Mouse (Mus musculus): Measurements from ENCODE around the gene Coq6.
"Not testable (repeated sequence)": the region's sequence is repeated elsewhere in the genome, so short reads cannot be mapped to it uniquely, and the experiment has no call there.

The Coq6 gene

DNA sequence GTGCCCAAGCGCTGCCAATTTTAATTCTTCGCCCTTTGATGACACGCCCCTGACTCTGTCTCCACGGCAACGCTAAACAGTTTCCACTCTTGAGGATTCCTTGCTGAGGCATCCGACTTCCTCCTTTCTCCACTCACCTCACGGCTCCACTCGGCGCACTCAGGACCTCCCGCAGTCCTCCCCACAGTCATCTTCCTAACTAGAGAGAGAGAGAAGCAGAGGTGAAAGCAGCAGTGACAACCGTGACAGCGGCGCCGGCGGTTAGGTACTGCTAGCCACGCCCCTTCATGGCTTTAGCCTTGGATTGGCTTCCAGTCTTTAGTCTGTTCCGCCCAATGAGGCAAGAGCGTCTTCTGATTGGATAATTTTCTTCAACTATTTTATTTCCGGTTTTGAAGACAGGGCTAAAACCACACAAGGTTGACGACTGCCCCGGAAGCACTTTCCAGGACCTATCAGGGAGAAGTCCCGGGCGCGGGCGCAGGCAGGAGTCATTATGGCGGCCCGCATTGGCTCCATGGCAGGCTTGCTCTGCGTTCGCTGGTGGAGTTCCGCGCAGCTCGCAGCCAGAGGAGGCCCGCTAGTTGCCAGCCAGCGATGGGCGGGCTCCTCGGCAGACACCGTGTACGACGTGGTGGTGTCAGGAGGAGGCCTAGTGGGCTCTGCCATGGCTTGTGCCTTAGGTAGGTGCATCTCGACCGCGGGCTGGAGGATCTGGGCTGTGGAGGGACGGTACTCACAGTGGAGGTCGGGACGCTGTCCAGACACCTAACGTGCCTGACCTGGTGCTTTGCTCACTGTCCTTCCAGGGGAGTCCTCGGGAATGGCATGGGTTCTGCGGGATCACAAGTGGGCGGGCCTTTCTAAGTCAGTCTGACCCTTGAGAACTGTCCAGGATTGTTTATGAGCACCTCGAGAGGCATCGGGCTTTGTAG lies at the start of gene Coq6, which contains the start of gene Fam161b:
Coq6 (plus strand) TSS at position 103 of the 935 bp plus-strand sequence.
Fam161b (minus strand) TSS at position 279 of the 935 bp plus-strand sequence.
- peak; percentile 96 for DNase-seq (ENCODE audit: low spot score)

DNA sequence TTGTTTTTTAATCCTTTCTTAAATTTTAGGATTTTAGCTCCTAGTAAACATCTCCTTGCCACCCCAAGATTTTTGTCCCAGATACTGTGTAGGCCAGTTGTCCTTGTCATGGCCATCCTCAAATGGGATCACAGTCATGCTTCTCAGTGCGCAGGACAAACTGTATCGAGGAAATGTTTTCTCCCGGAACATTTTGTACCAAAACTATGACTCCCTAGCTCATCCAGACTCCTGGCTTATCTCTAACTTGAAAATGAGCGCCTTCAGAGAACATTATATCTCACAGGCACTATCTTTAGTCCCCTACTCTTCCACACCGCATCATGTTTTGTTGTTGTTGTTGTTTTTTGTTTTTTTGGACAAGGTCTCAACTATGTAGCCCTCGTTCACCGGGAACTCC lies 45.5 kb upstream of the Coq6 start:
- no peak for DNase-seq (ENCODE audit: low spot score)

DNA sequence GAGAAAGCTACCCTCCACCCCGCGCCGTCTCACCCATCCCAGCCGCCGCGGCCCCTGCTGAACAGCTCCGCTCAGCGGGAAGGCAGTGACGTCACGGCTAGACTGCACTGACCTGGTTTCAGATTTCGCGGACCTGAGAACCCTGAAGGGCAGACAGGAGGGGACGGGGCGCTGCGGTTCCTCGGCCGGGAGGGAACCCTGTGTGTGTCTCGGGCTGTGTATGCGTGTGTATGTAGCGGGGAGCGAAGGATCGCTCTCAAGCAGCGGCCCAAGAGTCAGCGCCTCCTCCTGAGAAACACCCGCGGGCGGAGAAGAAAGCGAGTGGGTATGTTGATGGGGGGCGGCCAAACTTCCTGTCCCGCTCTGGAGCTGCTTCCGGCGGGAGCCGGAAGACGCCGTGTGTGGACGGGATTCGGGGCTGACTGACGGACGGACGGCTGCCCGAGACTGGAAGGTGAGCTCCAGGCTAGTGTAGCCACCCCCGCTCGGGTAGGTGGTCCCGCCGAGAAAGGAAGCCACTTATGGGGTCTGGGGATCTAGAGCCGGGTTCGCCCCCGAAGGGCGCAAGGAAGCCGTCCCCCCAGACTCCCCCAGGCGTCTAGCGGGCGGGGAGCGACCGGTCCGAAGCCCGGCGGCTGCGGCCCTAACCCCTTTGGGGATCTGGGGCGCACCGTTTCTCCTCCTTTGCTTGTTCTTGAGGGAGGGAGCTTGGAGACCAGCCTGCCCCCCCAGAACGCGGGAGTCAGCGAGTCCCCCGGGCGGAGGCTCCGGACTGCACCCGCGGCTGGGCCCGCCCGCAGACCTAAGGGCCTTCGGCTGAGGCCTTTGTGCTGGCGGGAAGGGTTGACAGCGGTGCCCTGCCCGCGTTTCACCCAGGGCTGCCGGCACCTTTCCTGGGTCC lies 44.5 kb upstream of the Coq6 start, which contains the start of gene Zfp410:
Zfp410 (plus strand) TSS at position 132 of the 901 bp plus-strand sequence.
- DNase-seq (ENCODE audit: low spot score) = peak; percentile 87

DNA sequence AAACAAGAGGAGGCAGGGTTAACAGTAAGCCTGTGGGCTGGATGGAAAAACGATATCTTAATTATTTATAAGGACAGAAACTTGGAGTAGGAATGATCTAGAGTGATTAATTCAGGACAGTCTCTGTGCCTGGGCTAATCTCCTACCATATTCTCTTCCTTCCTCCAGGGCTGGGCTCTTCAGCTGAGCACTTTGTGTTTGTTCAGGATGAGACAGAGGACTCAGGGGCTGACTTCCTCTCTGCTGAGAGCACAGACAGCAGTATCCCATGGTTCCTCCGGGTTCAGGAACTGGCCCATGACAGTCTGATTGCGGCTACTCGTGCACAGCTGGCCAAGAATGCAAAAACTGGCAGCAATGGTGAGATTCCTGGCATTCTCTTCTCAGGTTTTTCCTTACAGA lies 34.3 kb upstream of the Coq6 start:
- no peak for DNase-seq (ENCODE audit: low spot score)

DNA sequence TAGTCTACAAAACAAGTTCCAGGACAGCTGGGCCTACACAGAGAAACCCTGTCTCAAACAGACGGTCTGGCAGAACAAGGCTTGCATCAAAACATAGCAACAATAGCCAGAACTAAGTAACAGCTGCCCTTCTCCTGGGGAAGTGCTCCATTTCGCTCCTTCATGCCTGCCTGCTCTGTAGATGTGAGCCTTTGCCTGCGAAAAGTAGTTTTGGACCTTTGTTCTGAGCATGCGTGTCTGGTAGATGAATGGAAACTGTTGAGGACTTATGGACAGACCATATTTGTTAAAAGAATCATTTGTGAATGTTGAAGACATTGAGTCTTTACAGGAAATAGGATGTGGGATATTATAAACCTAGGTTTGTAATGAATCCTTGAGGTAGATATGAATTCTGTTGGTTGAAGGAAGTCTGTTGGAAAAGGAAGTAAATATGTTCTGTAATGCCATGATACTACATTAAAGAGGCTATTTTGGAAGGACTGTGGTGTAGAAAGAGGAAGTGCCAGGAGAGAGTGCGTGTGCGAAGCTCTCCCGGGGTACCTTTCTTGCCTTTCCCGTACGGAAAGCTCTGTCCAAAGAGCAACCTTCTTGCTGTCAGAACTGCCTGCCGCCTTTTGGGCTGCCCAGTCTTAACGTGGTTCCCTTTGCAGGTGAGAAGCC lies 24.4 kb upstream of the Coq6 start:
- no peak for DNase-seq (ENCODE audit: low spot score)

DNA sequence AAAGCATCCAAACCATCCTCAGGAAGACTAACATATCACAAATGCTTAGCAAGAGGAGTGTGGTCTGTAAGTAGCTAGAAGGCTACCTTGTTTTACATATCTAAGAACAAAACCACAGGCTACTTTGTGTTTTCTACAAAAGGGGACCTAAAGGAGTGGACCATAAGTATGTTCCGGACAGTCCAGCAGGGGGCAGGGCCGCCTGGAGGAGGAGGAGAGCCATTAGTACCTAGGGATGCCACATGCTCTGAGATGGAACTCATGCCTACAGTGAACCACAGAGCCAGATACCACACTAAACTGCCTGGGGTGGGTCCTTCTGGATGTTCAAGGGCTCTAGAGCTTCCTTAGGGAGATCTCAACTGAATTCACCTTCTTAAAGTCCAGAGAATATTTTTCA lies 14.3 kb upstream of the Coq6 start:
- peak; percentile 39 for DNase-seq (ENCODE audit: low spot score)

DNA sequence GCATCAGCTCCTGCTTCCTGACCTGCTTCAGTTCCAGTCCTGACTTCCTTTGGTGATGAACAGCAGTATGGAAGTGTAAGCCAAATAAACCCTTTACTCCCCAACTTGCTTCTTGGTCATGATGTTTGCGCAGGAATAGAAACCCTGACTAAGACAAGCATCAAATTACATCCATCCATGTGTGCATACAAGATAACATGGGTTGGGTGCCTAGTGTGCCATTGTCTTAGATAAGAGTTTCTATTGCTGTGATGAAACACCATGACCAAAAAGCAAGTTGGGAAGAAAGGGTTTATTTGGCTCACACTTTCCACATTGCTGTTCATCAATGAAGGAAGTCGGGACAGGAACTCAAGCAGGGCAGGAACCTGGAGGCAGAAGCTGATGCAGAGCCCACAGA lies 2.8 kb upstream of the Coq6 start:
- DNase-seq (ENCODE audit: low spot score) = not testable (repeated sequence)

DNA sequence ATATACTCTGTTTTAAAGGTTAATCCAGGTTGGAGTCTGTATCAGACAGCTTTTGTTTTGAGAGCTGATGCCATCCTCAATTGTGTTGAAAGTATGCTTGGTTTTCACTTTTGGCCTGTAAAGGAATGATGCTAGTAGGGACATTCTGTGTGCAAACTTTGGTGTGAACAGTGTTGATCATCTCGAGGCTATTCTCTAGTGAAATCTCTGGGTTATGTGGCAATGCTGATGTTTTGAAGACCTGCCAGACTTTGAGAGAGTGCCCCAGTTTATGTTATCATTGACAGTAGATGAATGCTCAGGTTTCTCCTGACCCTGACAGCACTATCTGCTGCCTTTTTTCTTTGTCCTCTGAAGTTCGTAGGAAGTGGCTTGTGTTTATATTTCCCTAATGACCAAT lies 1.4 kb downstream of the Coq6 start:
- DNase-seq (ENCODE audit: low spot score) = no peak

DNA sequence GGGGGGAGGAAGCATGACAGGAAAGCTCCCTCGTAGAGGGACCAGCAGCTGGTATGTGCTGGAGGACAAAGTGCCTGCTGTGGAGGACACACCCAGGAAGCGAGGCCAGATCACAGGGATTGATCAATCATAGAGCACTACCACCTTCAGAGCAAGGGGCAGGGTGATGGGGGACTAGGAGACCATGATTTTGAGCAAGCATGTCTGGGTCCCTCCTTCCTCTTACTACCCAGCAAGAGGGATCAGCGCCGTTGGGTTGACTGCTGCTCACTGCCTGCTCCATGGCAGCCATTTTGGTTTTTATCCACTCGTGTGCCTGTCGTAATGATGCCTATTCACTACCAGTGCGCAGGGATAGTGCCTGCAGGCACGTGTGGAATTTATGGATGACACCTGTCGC lies 2.8 kb downstream of the Coq6 start:
- no peak for DNase-seq (ENCODE audit: low spot score)

DNA sequence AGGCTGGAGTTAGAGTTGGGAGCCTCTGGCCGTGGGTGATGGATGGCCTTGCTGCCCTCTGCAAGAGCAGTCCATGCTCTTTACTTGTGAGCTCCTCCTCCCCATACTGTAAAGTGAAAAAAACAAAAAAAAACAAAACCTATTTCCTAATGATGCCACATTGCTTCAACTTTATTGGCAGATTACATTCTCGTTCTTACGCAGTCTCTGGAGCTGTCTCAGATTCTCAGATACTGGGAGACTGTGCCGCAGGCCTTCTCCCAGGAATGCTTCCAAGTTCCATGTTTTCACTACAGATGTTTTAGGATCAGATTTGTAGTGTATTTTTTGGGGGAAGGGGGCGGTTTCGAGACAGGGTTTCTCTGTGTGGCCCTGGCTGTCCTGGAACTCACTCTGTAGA lies 3.7 kb downstream of the Coq6 start:
- no peak for DNase-seq (ENCODE audit: low spot score)

DNA sequence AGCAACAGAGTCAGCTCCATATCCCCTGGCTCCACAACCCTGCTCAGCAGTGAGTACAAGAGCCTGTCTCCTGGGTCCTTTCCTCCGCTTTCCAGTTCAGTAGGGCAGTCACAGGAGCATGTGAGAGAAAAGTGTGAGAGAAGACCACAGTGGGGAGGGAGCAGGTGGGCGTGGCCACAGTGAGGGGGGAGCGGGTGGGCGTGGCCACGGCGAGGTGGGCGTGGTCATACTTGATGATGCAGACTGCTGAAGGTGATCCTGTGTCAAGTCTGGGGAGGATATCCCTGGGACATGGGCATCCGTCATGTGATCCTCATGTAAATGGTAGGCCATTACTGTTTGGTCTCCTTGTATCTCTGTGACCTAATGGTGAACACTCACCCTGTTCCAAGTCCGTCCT lies 5.5 kb downstream of the Coq6 start:
- no peak for DNase-seq (ENCODE audit: low spot score)

DNA sequence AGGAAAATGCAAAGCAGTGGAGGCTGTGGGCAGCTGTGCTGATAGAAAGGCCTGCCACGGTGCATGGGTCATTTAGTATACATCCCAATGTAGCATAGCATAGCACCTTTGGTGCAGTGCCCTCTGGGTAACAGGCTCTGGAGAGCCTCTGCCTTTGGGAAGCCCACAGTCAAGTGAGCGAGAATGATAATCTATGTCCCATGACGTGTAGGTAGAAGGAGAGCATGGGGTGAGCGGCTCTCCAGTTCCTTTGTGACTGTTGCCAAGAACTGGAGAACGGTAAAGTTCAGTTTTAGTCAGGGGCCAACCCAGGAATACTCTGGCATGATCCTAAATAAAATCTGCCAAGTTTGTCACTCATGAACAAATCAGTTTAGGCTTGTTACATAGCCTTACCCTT lies 10.2 kb downstream of the Coq6 start:
- DNase-seq (ENCODE audit: low spot score) = no peak

DNA sequence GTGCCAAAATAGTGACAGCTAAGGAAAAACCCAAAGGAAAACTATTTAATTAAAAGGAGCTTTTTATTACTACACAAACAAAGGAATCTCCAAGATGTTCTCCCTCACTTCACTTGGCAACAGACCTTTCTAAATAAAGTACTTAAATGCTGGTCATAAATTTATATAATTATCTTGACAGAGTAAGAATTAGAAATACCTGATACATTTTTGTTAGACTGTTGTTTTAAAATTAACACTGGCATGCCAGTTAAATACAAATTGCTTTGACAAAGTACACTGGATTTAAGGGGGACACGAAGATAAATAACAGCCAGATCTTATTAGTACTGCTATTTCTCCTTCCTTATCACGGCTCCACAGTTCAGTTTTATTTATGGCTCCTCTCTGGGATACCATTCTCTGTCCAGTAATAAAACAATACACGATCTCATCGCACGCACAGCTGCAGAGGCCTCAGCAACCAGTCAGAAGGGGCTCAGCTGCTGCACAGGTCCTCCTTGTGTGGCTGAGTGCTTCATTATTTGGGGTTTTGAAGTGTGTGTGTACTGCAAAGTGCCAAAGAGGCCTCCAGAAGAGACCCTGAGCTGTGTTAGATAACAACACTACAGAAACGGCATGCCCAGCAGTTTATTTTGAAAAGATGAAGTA lies 12.5 kb downstream of the Coq6 start:
- no peak for DNase-seq (ENCODE audit: low spot score)

DNA sequence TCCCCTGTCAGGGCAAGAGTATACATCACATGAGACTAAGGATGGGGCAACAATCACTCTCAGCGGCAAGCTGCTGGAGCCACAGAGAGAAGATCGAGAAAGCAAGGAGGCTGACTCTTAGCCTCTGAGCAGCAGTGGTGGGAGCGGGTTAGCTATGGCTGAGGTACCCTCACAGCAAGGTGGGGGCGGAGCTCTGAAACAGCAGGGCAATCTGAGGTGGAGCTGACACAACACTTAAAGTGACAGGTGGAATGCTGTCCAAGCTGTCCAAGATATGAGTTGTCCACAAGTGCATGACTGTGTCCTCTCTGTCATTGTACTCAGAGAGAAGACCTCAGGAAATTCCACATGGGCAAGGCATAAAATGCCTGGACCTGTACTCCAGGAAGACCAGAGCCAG lies 20.9 kb downstream of the Coq6 start:
- DNase-seq (ENCODE audit: low spot score) = no peak

DNA sequence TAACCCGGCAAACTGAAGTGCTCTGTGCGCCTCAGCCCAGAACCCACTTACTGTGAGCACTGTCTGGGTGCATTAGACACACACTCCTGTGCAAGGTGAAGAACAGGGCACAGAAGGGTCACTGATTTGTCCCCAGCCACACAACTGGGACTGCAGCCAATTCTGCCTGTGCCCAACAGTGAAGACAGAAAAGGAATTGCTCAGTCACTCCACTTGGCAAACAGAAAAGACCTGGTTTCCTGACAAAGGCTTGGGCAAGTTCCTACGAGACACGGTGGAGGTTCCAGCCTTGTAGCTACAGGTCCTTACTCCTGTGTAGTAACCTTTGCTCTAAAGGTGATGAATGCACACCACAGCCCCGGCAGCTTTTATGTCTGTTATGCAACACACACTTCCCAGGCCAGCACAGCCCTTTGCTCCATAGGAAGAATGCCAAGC lies 23.2 kb downstream of the Coq6 start:
- DNase-seq (ENCODE audit: low spot score) = peak; percentile 85

DNA sequence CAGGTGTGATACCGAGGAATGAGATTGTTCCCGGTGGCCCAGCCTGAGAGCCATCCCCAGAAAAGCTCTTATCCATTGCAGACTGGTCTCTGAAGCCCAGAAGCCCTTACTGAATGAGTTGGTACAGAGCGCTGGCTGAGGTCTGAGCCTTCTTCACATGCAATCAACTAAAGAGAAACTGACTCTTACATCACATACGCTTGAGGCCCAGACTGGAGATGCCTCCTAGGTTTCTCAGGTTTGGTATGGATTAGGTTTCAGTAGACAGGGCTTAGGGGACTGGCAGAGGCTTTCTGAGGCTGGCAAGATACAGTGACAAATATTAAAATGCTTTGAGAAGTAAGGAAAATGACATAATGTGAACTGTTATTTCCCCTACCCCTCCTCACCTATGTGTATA lies 24.0 kb downstream of the Coq6 start:
- no peak for DNase-seq (ENCODE audit: low spot score)

DNA sequence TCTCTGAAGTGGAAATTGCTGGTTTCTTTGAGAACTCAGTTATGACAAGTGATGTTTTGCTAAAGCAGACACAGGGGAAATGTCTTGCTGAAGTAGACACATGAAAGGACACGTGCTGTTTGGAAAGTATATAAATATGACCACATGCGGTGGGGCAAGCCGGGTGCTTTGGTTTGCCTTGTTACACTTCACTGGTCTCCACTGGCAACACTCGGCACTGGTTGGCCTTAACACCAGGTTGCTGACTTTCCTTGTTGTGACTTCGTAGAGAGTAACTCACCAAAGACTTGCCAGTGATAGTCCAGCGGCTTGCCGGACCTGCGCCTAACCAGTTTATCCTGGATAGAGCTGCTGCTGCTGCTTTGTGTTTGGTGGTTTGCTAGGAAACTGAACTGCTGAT lies 26.6 kb downstream of the Coq6 start:
- DNase-seq (ENCODE audit: low spot score) = no peak

DNA sequence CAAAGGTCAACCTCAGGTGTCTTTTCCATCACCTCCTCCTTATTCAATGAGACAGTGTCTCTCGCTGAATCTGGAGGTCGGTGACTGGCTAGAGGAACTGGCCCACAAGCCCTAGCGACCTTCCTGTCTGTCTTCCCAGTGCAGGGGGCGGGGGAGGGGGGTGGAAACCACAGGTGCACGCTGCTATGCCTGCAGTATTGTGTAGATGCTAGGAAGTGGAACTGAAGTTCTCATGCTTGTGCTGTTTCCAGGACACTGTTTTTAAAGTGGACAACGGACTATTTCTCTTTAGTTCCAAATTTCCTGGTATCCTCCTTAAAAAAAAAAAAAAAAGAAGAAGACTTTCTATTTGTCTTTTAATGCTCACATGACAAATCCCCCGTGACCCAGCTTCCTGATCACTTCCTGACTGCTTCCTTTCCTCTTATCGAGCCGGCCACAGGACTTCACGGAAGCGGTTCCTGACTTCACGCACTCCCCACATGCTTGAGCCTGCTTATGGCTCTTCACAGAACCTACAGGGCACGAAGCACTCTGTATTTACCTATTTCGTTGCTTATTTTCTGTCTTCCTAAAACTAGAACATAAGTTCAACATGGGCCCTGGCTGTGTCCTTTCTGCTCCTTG lies 27.4 kb downstream of the Coq6 start:
- no peak for DNase-seq (ENCODE audit: low spot score)

DNA sequence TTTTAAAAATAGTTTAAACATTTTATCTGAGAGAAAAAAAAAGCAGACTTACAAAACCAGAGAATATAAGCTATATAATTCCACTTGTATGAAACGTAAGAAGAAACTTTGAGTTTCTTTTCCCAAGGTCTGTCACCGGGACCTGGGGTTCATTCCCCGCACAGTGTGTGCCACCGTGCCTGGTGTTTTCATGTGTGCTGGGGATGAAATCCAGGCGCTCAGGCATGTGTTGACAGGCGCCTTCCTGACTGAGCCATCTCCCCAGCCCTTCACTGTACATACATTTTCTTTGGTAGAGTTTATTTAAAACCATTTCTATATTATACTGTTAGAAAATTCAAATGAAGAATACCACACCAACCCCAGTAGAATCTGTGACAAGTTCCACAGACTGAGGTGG lies 28.9 kb downstream of the Coq6 start:
- DNase-seq (ENCODE audit: low spot score) = no peak

DNA sequence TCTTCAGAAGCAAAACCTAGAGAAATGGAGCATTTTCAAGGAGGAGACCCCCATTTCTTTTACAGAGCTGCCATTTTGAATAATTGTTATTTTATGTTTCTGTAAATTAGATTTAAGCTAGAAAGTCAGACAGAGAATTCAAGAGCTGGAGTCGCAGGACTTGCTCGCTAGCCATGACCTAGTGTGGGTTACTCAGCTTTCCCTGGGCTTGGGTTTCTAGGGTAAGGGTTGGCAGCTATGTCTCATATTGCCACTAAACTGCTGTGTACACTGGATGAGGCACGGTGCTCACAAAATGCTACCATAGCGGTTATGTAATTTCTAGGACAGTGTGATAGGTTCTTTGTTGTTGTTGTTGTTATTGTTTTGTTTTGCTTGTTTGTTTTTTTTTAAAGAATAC lies 31.2 kb downstream of the Coq6 start:
- no peak for DNase-seq (ENCODE audit: low spot score)

DNA sequence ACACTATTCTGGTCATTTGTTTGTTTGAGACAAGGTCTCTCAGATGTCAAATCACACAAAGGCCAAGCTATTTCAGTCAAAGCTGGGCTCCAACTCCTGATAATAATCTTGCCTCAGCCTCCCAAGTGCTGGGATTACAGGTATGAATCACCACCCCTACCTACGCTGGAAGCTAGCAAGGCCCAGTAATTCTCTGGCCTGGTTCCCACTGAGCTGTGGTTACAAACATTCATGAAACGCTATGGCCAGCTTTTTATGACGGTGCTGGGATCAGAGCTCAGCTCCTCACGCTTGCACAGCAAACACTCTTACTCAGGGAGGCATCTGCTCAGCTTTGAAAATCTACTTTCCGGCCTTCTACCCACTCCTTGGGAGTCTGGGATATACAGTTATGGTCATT lies 32.4 kb downstream of the Coq6 start:
- DNase-seq (ENCODE audit: low spot score) = no peak
